ENCODE assay signal across 25 mouse cellular contexts in the genomic region with DNA sequence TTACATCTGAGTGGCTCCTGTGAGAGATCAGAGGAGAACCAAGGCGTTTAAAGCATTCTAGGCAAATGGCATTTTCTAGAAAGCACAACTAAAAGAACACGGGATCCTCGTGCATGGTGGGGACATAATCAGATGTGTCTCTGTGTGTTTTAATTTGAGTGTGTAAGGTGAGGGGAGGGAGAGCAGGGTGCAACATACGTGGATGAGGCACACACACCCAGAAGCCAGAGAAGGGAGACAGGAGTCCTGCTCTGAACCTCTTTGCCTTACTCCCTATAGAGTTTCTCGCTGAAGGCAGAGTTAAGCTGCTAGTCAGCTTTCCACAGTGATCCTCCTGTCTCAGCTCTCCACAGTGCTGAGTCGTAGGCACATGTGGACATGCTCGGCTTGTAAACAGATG.
"Had no signal": no experiment of that assay in that cellular context is flagged by ENCODE, and none has a peak within 500 bp of the region (broad histone marks: within the 10 kb centered on the region; RNA-seq: fewer than 3 reads in every experiment).

No protein-coding gene starts in this region.

- H3K36me3 ChIP-seq: heart, embryonic 12.5 days; hindbrain, embryonic 10.5 days; hindbrain, embryonic 12.5 days; kidney, embryonic 15.5 days; limb, embryonic 12.5 days had no signal

- H3K4me3 ChIP-seq: gastrocnemius, adult 2 months; heart, adult 2 months; heart, embryonic 12.5 days; hindbrain, embryonic 10.5 days; hindbrain, embryonic 12.5 days; kidney, embryonic 15.5 days; limb, embryonic 12.5 days had no signal

- H3K4me1 ChIP-seq: heart, embryonic 12.5 days; hindbrain, embryonic 12.5 days; kidney, embryonic 15.5 days had no signal

- H3K9me3 ChIP-seq: heart, embryonic 12.5 days; hindbrain, embryonic 10.5 days; hindbrain, embryonic 12.5 days; kidney, embryonic 15.5 days; limb, embryonic 12.5 days had no signal

- DNase-seq: gastrocnemius, adult 2 months; gastrocnemius, postnatal 10 days; gastrocnemius, postnatal 25 days; heart, adult 2 months; heart, postnatal 10 days; heart, postnatal 4 days; kidney, adult 11 months; kidney, adult 2 months; kidney, adult 9 months; kidney, postnatal 14 days; kidney, postnatal 36 days; layer of hippocampus, adult 9-11 months; layer of hippocampus, postnatal 36 days; left cerebral cortex, postnatal 4 days; liver had no signal

- ATAC-seq: forebrain, embryonic 16.5 days; hindbrain, embryonic 16.5 days; intestine, embryonic 16.5 days had no signal

- H3K4me2 ChIP-seq: heart, embryonic 12.5 days; hindbrain, embryonic 12.5 days; hindbrain, embryonic 14.5 days; kidney, embryonic 15.5 days; limb, embryonic 12.5 days had no signal

- H3K27me3 ChIP-seq: heart, embryonic 12.5 days; kidney, embryonic 15.5 days; limb, embryonic 12.5 days had no signal

- H3K9ac ChIP-seq: heart, embryonic 12.5 days; hindbrain, embryonic 12.5 days; hindbrain, embryonic 14.5 days; kidney, embryonic 15.5 days; limb, embryonic 12.5 days had no signal

- H3K27ac ChIP-seq: gastrocnemius, adult 2 months; heart, adult 2 months; hindbrain, embryonic 10.5 days; hindbrain, embryonic 12.5 days; hindbrain, embryonic 14.5 days; kidney, embryonic 15.5 days; kidney, postnatal 0 days; limb, embryonic 12.5 days had no signal
